ENCODE assay signal across 9 mouse cellular contexts in the genomic region with DNA sequence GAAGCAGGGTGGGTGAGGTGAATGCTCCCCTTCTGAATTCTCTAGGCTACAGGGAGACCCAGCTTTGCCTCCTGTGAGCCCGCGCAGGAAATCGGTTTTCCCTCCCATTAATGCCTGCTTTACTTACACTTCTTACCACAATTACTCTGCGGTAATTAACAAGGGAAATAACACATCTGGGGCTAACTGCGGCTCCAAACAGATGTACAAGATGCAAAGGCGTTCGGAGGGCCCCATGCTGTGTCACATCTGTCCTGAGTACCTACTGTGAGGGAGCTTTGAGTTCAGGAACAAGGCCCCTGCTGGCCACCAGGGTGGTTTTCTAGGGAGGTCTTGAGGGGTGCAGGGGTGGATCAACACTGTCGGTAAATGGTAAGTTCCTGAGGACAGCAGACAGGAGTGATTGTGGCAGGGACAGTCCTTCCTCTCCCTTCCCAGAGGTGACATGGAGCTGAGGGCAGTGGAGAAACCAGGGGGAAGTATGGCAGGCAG.
DNase-seq lines count a peak whose midpoint lies in the region; ATAC-seq lines count a peak whose summit lies in the region.
"Had no signal": no experiment of that assay in that cellular context is flagged by ENCODE, and none has a peak within 500 bp of the region (broad histone marks: within the 10 kb centered on the region; RNA-seq: fewer than 3 reads in every experiment).

No protein-coding gene starts in this region.

- H3K9ac ChIP-seq in lung, embryonic 15.5 days, result no peak overlapping the region
- no peak overlapping the region for H3K9ac ChIP-seq in forebrain, embryonic 13.5 days
- no peak overlapping the region for H3K9ac ChIP-seq in intestine, embryonic 15.5 days

- no peak overlapping the region for H3K4me2 ChIP-seq in lung, embryonic 15.5 days
- peak overlapping the region; percentile 63 for H3K4me2 ChIP-seq in forebrain, embryonic 13.5 days
- H3K4me2 ChIP-seq in intestine, embryonic 15.5 days (replicated peaks), result no peak overlapping the region

- ATAC-seq in lung, embryonic 15.5 days (ENCODE audit: borderline replicate concordance, extremely low read depth, low FRiP score, low TSS enrichment), result no peak
- ATAC-seq in forebrain, embryonic 13.5 days, result peak; percentile 23; the same call in 1 of the 2 replicates
- peak; percentile 13 for ATAC-seq in inflammation-experienced regulatory T-cells, adult 6 months
- ATAC-seq in intestine, embryonic 15.5 days, result no peak

- H3K4me1 ChIP-seq in lung, embryonic 15.5 days, result no peaks in the 10 kb centered on the region
- H3K4me1 ChIP-seq in forebrain, embryonic 13.5 days, result 0 out of 2 replicates have a peak, but pooled peaks cover 7% of the 10 kb centered on the region
- no peaks in the 10 kb centered on the region for H3K4me1 ChIP-seq in intestine, embryonic 15.5 days (replicated peaks)

- no peak for DNase-seq in lung, postnatal 10 days
- peak; percentile 24 to 54 for DNase-seq in natural killer cell, adult 2 months (ENCODE audit: low spot score in 2 of 2)
- DNase-seq in right cerebral cortex, postnatal 14 days, result no peak
- DNase-seq in left cerebral cortex, adult 11 months (ENCODE audit: low spot score), result no peak
- DNase-seq: kidney, adult 9 months had no signal

- no peak overlapping the region for H3K27ac ChIP-seq in lung, embryonic 15.5 days
- no peak overlapping the region for H3K27ac ChIP-seq in forebrain, embryonic 13.5 days
- no peak overlapping the region for H3K27ac ChIP-seq in intestine, embryonic 15.5 days

- H3K27me3 ChIP-seq in lung, embryonic 15.5 days, result peaks cover 8% of the 10 kb centered on the region; the same call in 1 of the 2 replicates
- peaks cover 17% of the 10 kb centered on the region for H3K27me3 ChIP-seq in forebrain, embryonic 13.5 days
- no peaks in the 10 kb centered on the region for H3K27me3 ChIP-seq in intestine, embryonic 15.5 days (replicated peaks)

- no peaks in the 10 kb centered on the region for H3K36me3 ChIP-seq in lung, embryonic 15.5 days
- no peaks in the 10 kb centered on the region for H3K36me3 ChIP-seq in forebrain, embryonic 13.5 days (ENCODE audit: poor library complexity, severe bottlenecking)
- H3K36me3 ChIP-seq in intestine, embryonic 15.5 days, result no peaks in the 10 kb centered on the region

- H3K9me3 ChIP-seq in lung, embryonic 15.5 days, result no peaks in the 10 kb centered on the region
- H3K9me3 ChIP-seq in forebrain, embryonic 13.5 days (replicated peaks), result no peaks in the 10 kb centered on the region
- no peaks in the 10 kb centered on the region for H3K9me3 ChIP-seq in intestine, embryonic 15.5 days

- 30% methylated on average over 8 of the region's 8 CpGs for WGBS in lung, embryonic 15.5 days
- 33% methylated on average over 8 of the region's 8 CpGs for WGBS in forebrain, embryonic 13.5 days
- 43% methylated on average over 8 of the region's 8 CpGs for whole genome bisulfite sequencing in intestine, embryonic 15.5 days

- H3K4me3 ChIP-seq in lung, embryonic 15.5 days, result 0 out of 2 replicates have a peak overlapping the region, but pooled peaks have one; percentile 44
- peak overlapping the region; percentile 38; the same call in 1 of the 2 replicates for H3K4me3 ChIP-seq in forebrain, embryonic 13.5 days
- H3K4me3 ChIP-seq in intestine, embryonic 15.5 days (replicated peaks), result no peak overlapping the region

Comparison
In these comparisons a context has a peak if more than half of its experiments do, and no peak if none do; other contexts are left out.
1. ATAC-seq: peak in forebrain, embryonic 13.5 days (single experiment) and inflammation-experienced regulatory T-cells, adult 6 months (single experiment); none in lung, embryonic 15.5 days (single experiment) and intestine, embryonic 15.5 days (single experiment).
2. DNase-seq: peak in natural killer cell, adult 2 months (2 of 2); none in lung, postnatal 10 days (single experiment), right cerebral cortex, postnatal 14 days (single experiment) and left cerebral cortex, adult 11 months (single experiment).